Mouse (Mus musculus): ENCODE results near the gene Chad. TPM values are rescaled to one million over a fixed set of nuclear protein-coding genes. Genes with fewer than 3 reads are reported as not detected.

Chad gene
- not detected in 4 replicates for total RNA-seq (2023; ENCODE audit: inconsistent age)

GRCm38 (mm10) chr11:94564437-94565150 lies at the start of gene Chad:
Gene Chad, plus strand, starts transcription at chr11:94565047.

DNA sequence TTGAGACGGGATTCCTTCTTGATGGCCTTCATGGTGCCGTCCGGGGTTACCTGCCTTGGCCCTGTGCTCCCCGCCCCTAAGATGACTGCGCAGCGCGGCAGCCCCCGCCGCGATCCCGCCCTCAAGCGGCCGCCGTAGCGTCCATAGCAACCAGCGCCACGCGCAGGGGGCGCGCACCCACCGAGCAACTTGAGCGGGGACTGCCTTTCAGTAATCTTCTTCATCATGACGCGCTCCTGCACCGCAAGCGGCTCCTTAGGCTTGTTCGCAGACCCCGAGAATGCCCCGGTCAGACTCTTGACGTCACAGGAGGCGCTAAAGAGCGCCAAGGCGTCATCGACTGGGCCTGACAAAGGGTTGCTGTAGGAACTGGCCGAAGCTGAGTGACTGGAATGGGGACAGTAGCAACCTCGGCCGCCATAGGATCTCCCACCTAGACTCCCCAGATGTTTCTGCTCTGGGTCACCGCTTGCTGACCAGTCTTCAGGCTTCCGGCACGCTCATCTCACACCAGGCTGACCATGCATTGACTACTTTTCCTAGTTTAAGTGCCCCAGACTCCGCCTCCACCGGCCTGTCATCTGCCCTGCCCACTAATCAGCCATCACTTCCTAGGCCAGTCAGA lies 43.5 kb upstream of the Chad start, which contains the start of gene Mycbpap:
Gene Mycbpap, minus strand, starts transcription at position 524 of the 625 bp plus-strand sequence.

DNA sequence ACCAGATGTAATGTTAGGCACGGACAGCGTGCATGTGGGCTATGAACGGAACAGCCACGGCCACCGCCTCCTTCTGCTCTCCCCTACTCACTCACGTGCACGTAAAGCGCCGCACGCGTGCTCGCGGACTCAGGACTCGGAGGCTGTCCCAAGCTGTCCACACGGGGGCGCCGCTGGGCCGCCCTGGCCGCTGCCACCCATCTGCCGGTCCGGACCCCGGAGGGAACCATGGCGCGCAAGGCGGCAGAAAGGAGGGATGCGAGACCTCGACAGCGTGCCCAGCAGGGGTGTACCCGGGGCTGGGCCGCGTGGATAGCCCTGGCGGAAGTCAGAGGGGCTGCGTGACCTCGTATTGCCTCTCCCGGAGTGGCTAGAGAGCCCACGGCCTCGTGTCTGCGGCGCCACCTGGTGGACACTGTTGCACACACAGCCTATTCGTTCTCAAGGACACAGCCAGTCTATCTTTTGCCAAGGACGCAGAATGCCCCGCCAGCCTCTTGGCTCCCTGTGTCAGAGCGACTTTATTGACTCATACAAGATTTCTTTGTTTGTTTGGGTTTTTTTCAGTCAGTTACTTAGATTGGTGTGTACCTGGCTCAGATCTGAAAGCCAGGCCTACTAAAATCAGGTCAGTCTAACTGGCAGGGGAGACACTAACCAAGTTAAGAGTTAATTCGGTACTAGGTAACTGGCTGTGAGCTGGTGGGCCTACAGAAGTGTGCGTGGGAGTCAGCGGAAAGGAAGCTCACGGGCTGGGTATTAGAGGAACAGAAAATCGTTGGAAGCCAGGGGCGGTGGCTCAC lies 15.8 kb upstream of the Chad start, which contains the start of gene Rsad1:
Gene Rsad1, minus strand, starts transcription at position 368 of the 803 bp plus-strand sequence.

DNA sequence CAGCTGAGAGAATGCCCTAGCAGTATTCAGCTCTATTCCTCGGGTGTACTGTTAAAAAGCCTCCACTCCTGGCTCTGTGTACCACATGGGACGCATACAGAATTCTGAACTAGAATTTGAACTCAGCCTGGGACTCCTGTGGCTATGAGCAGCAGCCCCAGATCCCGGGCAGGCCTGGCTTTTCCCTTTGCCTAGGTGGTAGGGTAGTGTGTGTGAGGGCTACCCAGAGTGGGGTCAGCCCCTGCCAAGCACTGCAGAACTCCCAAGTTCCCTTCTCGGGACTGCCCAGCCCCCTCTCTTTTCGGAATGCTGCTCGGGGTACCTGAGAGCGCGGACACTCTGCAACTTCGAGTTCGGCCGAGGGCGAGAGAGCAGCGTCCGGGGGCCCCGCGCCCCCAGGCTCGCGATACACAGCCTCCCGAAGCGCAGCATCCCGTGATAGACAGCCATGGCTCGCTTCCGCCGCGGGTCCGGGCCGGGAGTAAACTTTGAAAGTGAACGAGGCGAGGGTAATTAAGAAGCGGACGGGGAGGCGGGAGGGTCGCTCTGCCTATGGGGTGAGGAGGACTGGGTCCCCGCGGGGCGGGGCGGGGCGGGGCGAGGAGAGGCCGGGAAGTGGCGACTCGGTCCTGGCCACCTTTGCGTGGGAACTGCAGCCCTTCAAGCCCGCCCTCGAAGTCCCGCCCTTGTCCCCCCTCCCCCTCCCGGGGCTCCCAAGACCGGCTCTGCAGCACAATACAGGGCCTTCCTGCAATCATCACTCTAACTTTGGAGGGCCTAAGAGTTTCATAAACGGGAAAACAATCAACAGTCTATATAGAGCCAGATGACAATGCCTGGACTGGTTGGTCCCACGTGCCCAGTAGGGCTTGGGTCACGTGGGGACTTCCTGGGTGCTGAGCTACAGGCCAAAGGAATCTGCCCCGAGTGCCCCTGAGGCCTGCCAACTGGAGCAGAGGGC lies 36.8 kb downstream of the Chad start, which contains the start of gene Acsf2:
Gene Acsf2, minus strand, starts transcription at position 551 of the 961 bp plus-strand sequence.

Other genes starting within 250 kb of the Chad start
- 101 to 106 TPM (median 102 TPM) in 4 replicates for gene Luc7l3, start 243.1 kb upstream of the Chad start, total RNA-seq (2023; ENCODE audit: inconsistent age)
- gene Ankrd40, start 237.0 kb upstream of the Chad start, total RNA-seq (2023; ENCODE audit: inconsistent age), result 45.7 to 63.8 TPM (median 50.6 TPM) in 4 replicates
- gene Abcc3, start 172.1 kb upstream of the Chad start, total RNA-seq (2023; ENCODE audit: inconsistent age), result 1.2 to 3.4 TPM (median 2.4 TPM) in 4 replicates
- gene Cacna1g, start 90.8 kb upstream of the Chad start, total RNA-seq (2023; ENCODE audit: inconsistent age), result not detected in 4 replicates
- gene Spata20, start 78.9 kb upstream of the Chad start, total RNA-seq (2023; ENCODE audit: inconsistent age), result not detected in 4 replicates
- not detected in 4 replicates for gene Epn3, start 65.1 kb upstream of the Chad start, total RNA-seq (2023; ENCODE audit: inconsistent age)
- 0.27 to 0.80 TPM (median 0.61 TPM) in 3 of 4 replicates, not detected in the other for gene Mycbpap, start 43.3 kb upstream of the Chad start, total RNA-seq (2023; ENCODE audit: inconsistent age)
- gene Rsad1, start 15.8 kb upstream of the Chad start, total RNA-seq (2023; ENCODE audit: inconsistent age), result 6.9 to 8.9 TPM (median 7.5 TPM) in 4 replicates
- 70.5 to 83.1 TPM (median 77.5 TPM) in 4 replicates for gene Acsf2, start 36.8 kb downstream of the Chad start, total RNA-seq (2023; ENCODE audit: inconsistent age)
- 63.6 to 73.3 TPM (median 67.2 TPM) in 4 replicates for gene Lrrc59, start 64.7 kb downstream of the Chad start, total RNA-seq (2023; ENCODE audit: inconsistent age)
- gene Mrpl27, start 88.7 kb downstream of the Chad start, total RNA-seq (2023; ENCODE audit: inconsistent age), result 17.3 to 27.4 TPM (median 22.4 TPM) in 4 replicates
- 0.78 to 1.9 TPM (median 1.3 TPM) in 4 replicates for gene Eme1, start 88.9 kb downstream of the Chad start, total RNA-seq (2023; ENCODE audit: inconsistent age)
- 12.7 to 19.1 TPM (median 16.7 TPM) in 4 replicates for gene Xylt2, start 112.5 kb downstream of the Chad start, total RNA-seq (2023; ENCODE audit: inconsistent age)
- not detected in 4 replicates for gene Gm11541, start 139.5 kb downstream of the Chad start, total RNA-seq (2023; ENCODE audit: inconsistent age)
- 0.60 TPM in 1 of 4 replicates, not detected in the others for gene Cdc34b, start 176.7 kb downstream of the Chad start, total RNA-seq (2023; ENCODE audit: inconsistent age)
- not detected in 4 replicates for gene Tmem92, start 217.7 kb downstream of the Chad start, total RNA-seq (2023; ENCODE audit: inconsistent age)

All from B cell, adult (primary cell).